In genomic region chr11:95383331-95383986, GRCm38 (mm10) we compare ENCODE assay signal across 10 mouse cellular contexts. TPM values are rescaled to one million over a fixed set of nuclear protein-coding genes. Genes with fewer than 3 reads are reported as not detected.
DNase-seq lines count a peak whose midpoint lies in the region; ATAC-seq and TF ChIP-seq lines count a peak whose summit lies in the region.
"Had no signal": no experiment of that assay in that cellular context is flagged by ENCODE, and none has a peak within 500 bp of the region (broad histone marks: within the 10 kb centered on the region; RNA-seq: fewer than 3 reads in every experiment).

No protein-coding gene starts in this region.

- 83% methylated on average over 5 of the region's 5 CpGs for WGBS in lung, postnatal 0 days
- 67% methylated on average over 5 of the region's 5 CpGs for WGBS in heart, postnatal 0 days
- 90% methylated on average over 5 of the region's 5 CpGs for WGBS in forebrain, embryonic 15.5 days

- TF ChIP-seq CTCF in lung, postnatal 0 days (IDR thresholded peaks at IDR 0.05), result no peak
- no peak for TF ChIP-seq CTCF in heart, postnatal 0 days (IDR thresholded peaks at IDR 0.05; ENCODE audit: low read depth)

- TF ChIP-seq EP300 in lung, postnatal 0 days (IDR thresholded peaks at IDR 0.05), result 0 out of 2 replicates have a peak, but pooled peaks have one; percentile 8
- TF ChIP-seq EP300 in heart, postnatal 0 days (IDR thresholded peaks at IDR 0.05; ENCODE audit: low read depth), result no peak

- H3K36me3 ChIP-seq in lung, postnatal 0 days (ENCODE audit: insufficient read depth, low read length), result peaks cover 17% of the 10 kb centered on the region
- H3K36me3 ChIP-seq in heart, postnatal 0 days (replicated peaks; ENCODE audit: control insufficient read depth, insufficient read depth, low read length), result peaks cover 21% of the 10 kb centered on the region
- H3K36me3 ChIP-seq in forebrain, embryonic 15.5 days, result peaks cover 16% of the 10 kb centered on the region

- H3K4me1 ChIP-seq in lung, postnatal 0 days (ENCODE audit: insufficient read depth, low read depth, low read length), result no peaks in the 10 kb centered on the region
- H3K4me1 ChIP-seq in heart, postnatal 0 days (ENCODE audit: control insufficient read depth, insufficient read depth), result peaks cover 4% of the 10 kb centered on the region; the same call in 1 of the 2 replicates
- H3K4me1 ChIP-seq in forebrain, embryonic 15.5 days, result peaks cover 20% of the 10 kb centered on the region

- no peak overlapping the region for H3K4me3 ChIP-seq in lung, postnatal 0 days (ENCODE audit: low read depth, low read length)
- no peak overlapping the region for H3K4me3 ChIP-seq in heart, postnatal 0 days (ENCODE audit: low read depth, low read length)
- H3K4me3 ChIP-seq in forebrain, embryonic 15.5 days, result no peak overlapping the region

- H3K9ac ChIP-seq in lung, postnatal 0 days (replicated peaks; ENCODE audit: low read depth), result no peak overlapping the region
- no peak overlapping the region for H3K9ac ChIP-seq in heart, postnatal 0 days (replicated peaks; ENCODE audit: low read depth, low read length)
- H3K9ac ChIP-seq in forebrain, embryonic 15.5 days (replicated peaks), result no peak overlapping the region
- H3K9ac ChIP-seq: forebrain, embryonic 12.5 days had no signal

- H3K27ac ChIP-seq in lung, postnatal 0 days (ENCODE audit: low read length), result no peak overlapping the region
- peak overlapping the region; percentile 51 for H3K27ac ChIP-seq in heart, postnatal 0 days (ENCODE audit: low read depth)
- no peak overlapping the region for H3K27ac ChIP-seq in forebrain, embryonic 15.5 days (replicated peaks)
- H3K27ac ChIP-seq: forebrain, embryonic 12.5 days; kidney, postnatal 0 days had no signal

- peak; percentile 52 for DNase-seq in cerebellum, adult 9-11 months
- DNase-seq in lung, postnatal 0 days (ENCODE audit: low spot score), result peak; percentile 36
- DNase-seq in lung, postnatal 14 days, result no peak
- no peak for DNase-seq in heart, postnatal 0 days (ENCODE audit: low spot score)
- DNase-seq in skeletal muscle tissue, adult 2 months (ENCODE audit: low read depth, low spot score), result peak; percentile 72
- DNase-seq in frontal cortex, adult 2 months (ENCODE audit: extremely low spot score in 1 of 2, low spot score in 1 of 2), result no peak

- no peaks in the 10 kb centered on the region for H3K9me3 ChIP-seq in lung, postnatal 0 days (ENCODE audit: low read length)
- no peaks in the 10 kb centered on the region for H3K9me3 ChIP-seq in heart, postnatal 0 days (replicated peaks; ENCODE audit: control insufficient read depth, low read length)
- H3K9me3 ChIP-seq in forebrain, embryonic 15.5 days, result no peaks in the 10 kb centered on the region
- H3K9me3 ChIP-seq: forebrain, embryonic 12.5 days had no signal

- ATAC-seq in cerebellum, adult (ENCODE audit: insufficient number of reproducible peaks, low FRiP score, low TSS enrichment), result no peak
- ATAC-seq in lung, postnatal 0 days, result no peak
- no peak for ATAC-seq in heart, postnatal 0 days (ENCODE audit: insufficient read depth, low read depth)
- no peak for ATAC-seq in forebrain, embryonic 15.5 days (replicated peaks)

- no peaks in the 10 kb centered on the region for H3K27me3 ChIP-seq in lung, postnatal 0 days (replicated peaks; ENCODE audit: insufficient read depth, low read length)
- no peaks in the 10 kb centered on the region for H3K27me3 ChIP-seq in heart, postnatal 0 days (ENCODE audit: control insufficient read depth, insufficient read depth, low read length)
- H3K27me3 ChIP-seq in forebrain, embryonic 15.5 days, result no peaks in the 10 kb centered on the region
- H3K27me3 ChIP-seq: forebrain, embryonic 12.5 days had no signal

- no peak overlapping the region for H3K4me2 ChIP-seq in lung, postnatal 0 days (replicated peaks; ENCODE audit: low read depth, low read length)
- no peak overlapping the region for H3K4me2 ChIP-seq in heart, postnatal 0 days (ENCODE audit: low read depth, low read length)
- H3K4me2 ChIP-seq in forebrain, embryonic 15.5 days (replicated peaks), result no peak overlapping the region

RNA-seq across cellular contexts. Expression of gene Slc35b1, which starts 1.0 kb away (rescaled TPM):
- polyA plus RNA-seq in lung, postnatal 0 days (2015; fragmentation: Nextera tagmentation; extraction: Ambion mirVana), result 87.3 and 96.8 TPM in 2 replicates
- total RNA-seq in heart, postnatal 0 days (2014; rRNA removed; ENCODE audit: low replicate concordance), result 35.2 and 71.6 TPM in 2 replicates
- 70.3 TPM in 2 replicates for polyA plus RNA-seq in heart, postnatal 0 days (2015; fragmentation: Nextera tagmentation; extraction: Ambion mirVana)
- 150 and 155 TPM in 2 replicates for polyA plus RNA-seq in forebrain, embryonic 15.5 days (2015; fragmentation: Nextera tagmentation; extraction: Ambion mirVana)
- 78.3 and 78.6 TPM in 2 replicates for polyA plus RNA-seq in frontal cortex, adult 2 months (2012; rRNA removed)

RNA-seq across cellular contexts. Expression of gene Spop, which starts 30.4 kb away (rescaled TPM):
- polyA plus RNA-seq in lung, postnatal 0 days (2015; fragmentation: Nextera tagmentation; extraction: Ambion mirVana), result 140 and 185 TPM in 2 replicates
- total RNA-seq in heart, postnatal 0 days (2014; rRNA removed; ENCODE audit: low replicate concordance), result 34.5 and 38.0 TPM in 2 replicates
- polyA plus RNA-seq in heart, postnatal 0 days (2015; fragmentation: Nextera tagmentation; extraction: Ambion mirVana), result 129 and 142 TPM in 2 replicates
- 221 and 226 TPM in 2 replicates for polyA plus RNA-seq in forebrain, embryonic 15.5 days (2015; fragmentation: Nextera tagmentation; extraction: Ambion mirVana)
- 124 and 144 TPM in 2 replicates for polyA plus RNA-seq in frontal cortex, adult 2 months (2012; rRNA removed)

RNA-seq across cellular contexts. Expression of gene Fam117a, which starts 46.6 kb away (rescaled TPM):
- polyA plus RNA-seq in lung, postnatal 0 days (2015; fragmentation: Nextera tagmentation; extraction: Ambion mirVana), result 20.4 and 21.6 TPM in 2 replicates
- total RNA-seq in heart, postnatal 0 days (2014; rRNA removed; ENCODE audit: low replicate concordance), result 5.0 and 5.6 TPM in 2 replicates
- polyA plus RNA-seq in heart, postnatal 0 days (2015; fragmentation: Nextera tagmentation; extraction: Ambion mirVana), result 3.6 and 3.9 TPM in 2 replicates
- 3.0 and 3.5 TPM in 2 replicates for polyA plus RNA-seq in forebrain, embryonic 15.5 days (2015; fragmentation: Nextera tagmentation; extraction: Ambion mirVana)
- 11.4 and 12.5 TPM in 2 replicates for polyA plus RNA-seq in frontal cortex, adult 2 months (2012; rRNA removed)

Comparison
In these comparisons a context has a peak if more than half of its experiments do, and no peak if none do; other contexts are left out.
1. DNase-seq: peak in cerebellum, adult 9-11 months (single experiment), lung, postnatal 0 days (single experiment) and skeletal muscle tissue, adult 2 months (single experiment); none in lung, postnatal 14 days (single experiment), heart, postnatal 0 days (single experiment) and frontal cortex, adult 2 months (0 of 2).